Mouse (Mus musculus) cortical plate, adult 2 months (tissue): Measurements from ENCODE around the gene Gm45337.
A peak's percentile ranks its signal among the peaks of the same experiment; 100 is the strongest.

Source experiments
- CTCF ChIP-seq: fragments of 200-500 bp; IDR thresholded peaks from 2 replicates; pipeline ENCODE4 v1.5.1; 2011; ENCODE audit warnings: mild to moderate bottlenecking, control low read depth, low read length; ENCODE audit not compliant: insufficient read depth; ENCODE audit errors: extremely low read depth
- POLR2A ChIP-seq: fragments of 200-500 bp; IDR thresholded peaks from 2 replicates; pipeline ENCODE4 v1.6.1; 2011; ENCODE audit warnings: mild to moderate bottlenecking, low read length, control low read depth; ENCODE audit not compliant: insufficient read depth; ENCODE audit errors: extremely low read depth

- no peak for TF ChIP-seq POLR2A
- peak; percentile 36; the same call in 1 of the 2 replicates for TF ChIP-seq CTCF
Observed at GRCm38 (mm10) chr7:142146033-142146432, 1.6 kb upstream of the Gm45337 start.
